Mouse (Mus musculus) embryonic facial prominence, embryonic 14.5 days (tissue): Measurements from ENCODE around the gene Slc39a7. TPM values are rescaled to one million over a fixed set of nuclear protein-coding genes. Genes with fewer than 3 reads are reported as not detected.

Source experiments
- ATAC-seq: fragments of 200-750 bp; cut with Nextera tagmentation; 2 replicates; pipeline ENCODE4 v1.8.0; 2017; ENCODE audit warnings: low read depth, moderate number of reproducible peaks, moderate TSS enrichment
- DNase-seq: peaks from one replicate; pipeline ENCODE4 v3.0.0-alpha.2; 2015; ENCODE audit warnings: low spot score
- H3K27ac ChIP-seq: fragments of 300-500 bp; sonication (generic); replicated peaks from 2 replicates; pipeline ENCODE4 v1.5.1; 2014; ENCODE audit warnings: low read depth, mild to moderate bottlenecking, low read length, moderate library complexity
- H3K27me3 ChIP-seq: fragments of 300-500 bp; sonication (generic); replicated peaks from 2 replicates; pipeline ENCODE4 v1.6.1; 2014; ENCODE audit warnings: low read length; ENCODE audit not compliant: control insufficient read depth, insufficient read depth
- H3K36me3 ChIP-seq: fragments of 300-500 bp; sonication (generic); 2 replicates; pipeline ENCODE4 v1.6.1; 2014; ENCODE audit warnings: low read length, mixed read lengths; ENCODE audit not compliant: control insufficient read depth, insufficient read depth
- H3K4me1 ChIP-seq: fragments of 300-500 bp; sonication (generic); 2 replicates; pipeline ENCODE4 v1.6.1; 2014; ENCODE audit warnings: antibody characterized with exemption, low read length; ENCODE audit not compliant: control insufficient read depth, insufficient read depth
- H3K4me2 ChIP-seq: fragments of 300-500 bp; sonication (generic); 2 replicates; pipeline ENCODE4 v1.6.1; 2014; ENCODE audit warnings: low read depth, mild to moderate bottlenecking, low read length, moderate library complexity, mixed read lengths
- H3K4me3 ChIP-seq: fragments of 300-500 bp; sonication (generic); 2 replicates; pipeline ENCODE4 v1.5.1; 2014; ENCODE audit warnings: low read depth, mild to moderate bottlenecking, low read length
- H3K9ac ChIP-seq: fragments of 300-500 bp; sonication (generic); 2 replicates; pipeline ENCODE4 v1.6.1; 2014; ENCODE audit warnings: low read depth, mild to moderate bottlenecking, low read length, moderate library complexity, mixed read lengths
- H3K9me3 ChIP-seq: fragments of 300-500 bp; sonication (generic); 2 replicates; pipeline ENCODE4 v1.6.1; 2016; ENCODE audit warnings: low read length; ENCODE audit not compliant: control insufficient read depth
- WGBS: fragments of 180-500 bp; shearing (Covaris S2); extraction: QIAGEN DNeasy Blood & Tissue Kit; methylation state at CpG from one replicate; pipeline ENCODE4 v1.1.7; 2014; 5-methylcytosine and 5-hydroxymethylcytosine counted together
- polyA plus RNA-seq: library from polyadenylated mRNA; unstranded; fragments of >200 nt; fragmentation: Nextera tagmentation; extraction: Ambion mirVana; gene quantifications from 2 replicates; pipeline ENCODE4 v1.2.1, GENCODE M21; 2014

Slc39a7 gene
- polyA plus RNA-seq, result 118 and 125 TPM in 2 replicates

GRCm38 (mm10) chr17:34031465-34032173, at the start of gene Slc39a7, which contains the start of gene Rxrb:
Gene Slc39a7, minus strand, starts transcription at chr17:34031682.
Gene Rxrb, plus strand, starts transcription at chr17:34031812.
- WGBS, result 0% methylated on average over 14 of the region's 88 CpGs
- peak within 1 kb of the TSS; percentile 88 for H3K4me3 ChIP-seq
- peaks cover 53% of the 10 kb centered on the region for H3K36me3 ChIP-seq
- H3K4me2 ChIP-seq, result peak within 1 kb of the TSS; percentile 98
- no peaks in the 10 kb centered on the region for H3K27me3 ChIP-seq
- no peaks in the 10 kb centered on the region for H3K9me3 ChIP-seq
- peak within 1 kb of the TSS; percentile 95 for H3K27ac ChIP-seq
- peak; percentile 80 for ATAC-seq
- DNase-seq, result peak; percentile 98
- peaks cover 31% of the 10 kb centered on the region for H3K4me1 ChIP-seq
- peak within 1 kb of the TSS; percentile 95 for H3K9ac ChIP-seq

GRCm38 (mm10) chr17:34079621-34080020, 48.1 kb upstream of the Slc39a7 start:
- ATAC-seq (peak; percentile 75), DNase-seq (peak; percentile 83)
- H3K4me3 ChIP-seq, result no peak overlapping the region
- H3K4me2 ChIP-seq, result no peak overlapping the region
- no peak overlapping the region for H3K27ac ChIP-seq
- no peaks in the 10 kb centered on the region for H3K36me3 ChIP-seq
- no peaks in the 10 kb centered on the region for H3K9me3 ChIP-seq
- 16% methylated on average over 5 of the region's 5 CpGs for WGBS
- H3K9ac ChIP-seq, result no peak overlapping the region
- H3K27me3 ChIP-seq, result peaks cover 12% of the 10 kb centered on the region
- no peaks in the 10 kb centered on the region for H3K4me1 ChIP-seq

DNA sequence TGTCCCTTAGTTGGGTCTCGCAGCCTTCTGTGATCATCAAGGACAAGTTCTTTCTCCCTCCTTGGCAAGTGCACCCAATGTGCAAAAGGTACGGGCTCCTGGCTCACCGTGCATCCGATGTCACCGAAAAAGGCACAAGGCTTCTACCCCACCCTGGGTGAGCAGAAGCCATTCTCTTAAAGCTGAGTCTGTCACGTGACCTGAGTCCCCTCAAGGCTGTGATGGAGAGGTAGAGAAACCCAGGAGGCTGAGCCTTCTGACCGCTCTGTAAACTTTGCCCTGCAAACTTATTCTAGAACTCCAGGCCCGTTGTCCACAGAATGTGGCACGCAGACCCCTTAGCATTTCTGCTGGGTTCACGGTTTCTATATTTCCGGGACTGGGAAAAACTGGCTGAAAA, 47.5 kb upstream of the Slc39a7 start:
- Histone ChIP-seq H3K4me2 (no peak overlapping the region), H3K4me1 (no peaks in the 10 kb centered on the region), H3K27ac (no peak overlapping the region), H3K4me3 (no peak overlapping the region), H3K27me3 (peaks cover 12% of the 10 kb centered on the region), H3K9me3 (no peaks in the 10 kb centered on the region), H3K9ac (no peak overlapping the region), H3K36me3 (no peaks in the 10 kb centered on the region)
- 91% methylated on average over 11 of the region's 11 CpGs for WGBS
- DNase-seq, result no peak
- no peak for ATAC-seq

DNA sequence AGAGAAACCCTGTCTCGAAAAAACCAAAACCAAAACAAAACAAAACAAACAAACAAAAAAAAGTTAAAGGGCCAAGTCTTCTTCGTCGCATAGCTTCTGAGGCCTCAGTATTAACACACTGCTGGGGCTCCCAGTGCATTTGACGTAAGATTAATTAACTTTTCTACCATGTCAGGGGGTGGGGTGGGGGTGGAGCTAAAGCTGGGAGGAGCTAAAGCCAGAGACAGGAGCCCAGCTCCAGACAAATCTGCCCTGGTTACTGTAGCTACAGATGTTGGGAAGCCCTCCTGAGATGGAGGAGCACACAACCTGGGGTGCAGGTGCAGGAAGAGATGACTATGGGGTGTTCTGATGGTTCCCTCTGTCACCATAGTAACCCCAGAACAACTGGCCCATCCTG, 46.7 kb upstream of the Slc39a7 start:
- 68% methylated on average over 4 of the region's 4 CpGs for WGBS
- no peak overlapping the region for H3K9ac ChIP-seq
- H3K9me3 ChIP-seq, result no peaks in the 10 kb centered on the region
- no peak overlapping the region for H3K4me3 ChIP-seq
- ATAC-seq, result no peak
- no peak for DNase-seq
- no peak overlapping the region for H3K4me2 ChIP-seq
- H3K27ac ChIP-seq, result no peak overlapping the region
- H3K4me1 ChIP-seq, result no peaks in the 10 kb centered on the region
- H3K36me3 ChIP-seq, result no peaks in the 10 kb centered on the region
- H3K27me3 ChIP-seq, result peaks cover 12% of the 10 kb centered on the region

GRCm38 (mm10) chr17:34077549-34077948, 46.1 kb upstream of the Slc39a7 start:
- no peak overlapping the region for H3K4me3 ChIP-seq
- no peak overlapping the region for H3K27ac ChIP-seq
- no peak overlapping the region for H3K9ac ChIP-seq
- no peaks in the 10 kb centered on the region for H3K36me3 ChIP-seq
- H3K9me3 ChIP-seq, result no peaks in the 10 kb centered on the region
- ATAC-seq (no peak), DNase-seq (peak; percentile 80)
- peaks cover 12% of the 10 kb centered on the region for H3K27me3 ChIP-seq
- WGBS, result 1% methylated on average over 9 of the region's 9 CpGs
- no peaks in the 10 kb centered on the region for H3K4me1 ChIP-seq
- H3K4me2 ChIP-seq, result no peak overlapping the region

DNA sequence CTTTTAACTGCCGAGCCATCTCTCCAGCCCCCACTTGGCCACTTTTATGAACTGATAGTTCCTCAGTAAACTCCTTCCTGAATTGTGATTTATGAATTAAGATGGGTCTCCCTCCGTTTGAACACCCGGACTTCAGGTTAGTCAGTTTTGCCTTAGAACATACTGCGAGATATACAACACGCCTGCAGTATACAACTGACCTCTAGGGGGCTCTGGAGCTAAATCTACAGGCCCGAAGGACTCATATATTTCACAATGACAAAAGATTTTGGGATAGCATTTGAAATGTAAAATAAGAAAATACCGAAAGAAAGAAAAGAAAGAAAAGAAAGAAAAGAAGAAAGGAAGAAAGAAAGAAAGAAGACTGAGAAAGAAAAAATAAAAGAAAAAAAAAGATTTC, 43.8 kb upstream of the Slc39a7 start:
- H3K4me3 ChIP-seq, result no peak overlapping the region
- H3K9me3 ChIP-seq, result no peaks in the 10 kb centered on the region
- ATAC-seq (no peak), DNase-seq (peak; percentile 41)
- no peak overlapping the region for H3K9ac ChIP-seq
- WGBS, result 46% methylated on average over 7 of the region's 7 CpGs
- H3K27me3 ChIP-seq, result peaks cover 12% of the 10 kb centered on the region
- H3K4me1 ChIP-seq, result no peaks in the 10 kb centered on the region
- no peaks in the 10 kb centered on the region for H3K36me3 ChIP-seq
- H3K27ac ChIP-seq, result no peak overlapping the region
- no peak overlapping the region for H3K4me2 ChIP-seq

GRCm38 (mm10) chr17:34072091-34072490, 40.6 kb upstream of the Slc39a7 start:
- no peak for DNase-seq
- H3K4me2 ChIP-seq, result no peak overlapping the region
- H3K27me3 ChIP-seq, result peaks cover 9% of the 10 kb centered on the region
- no peaks in the 10 kb centered on the region for H3K36me3 ChIP-seq
- WGBS, result 74% methylated on average over 5 of the region's 5 CpGs
- no peak for ATAC-seq
- H3K4me1 ChIP-seq, result no peaks in the 10 kb centered on the region
- H3K27ac ChIP-seq, result no peak overlapping the region
- H3K9me3 ChIP-seq, result no peaks in the 10 kb centered on the region
- no peak overlapping the region for H3K4me3 ChIP-seq
- no peak overlapping the region for H3K9ac ChIP-seq

- H3K4me3 ChIP-seq, result no peak overlapping the region
- no peaks in the 10 kb centered on the region for H3K9me3 ChIP-seq
- DNase-seq, result peak; percentile 19
- H3K9ac ChIP-seq, result no peak overlapping the region
- ATAC-seq, result 0 out of 2 replicates have a peak, but pooled peaks have one; percentile 39
- H3K36me3 ChIP-seq, result 0 out of 2 replicates have a peak, but pooled peaks cover 3% of the 10 kb centered on the region
- no peaks in the 10 kb centered on the region for H3K4me1 ChIP-seq
- H3K4me2 ChIP-seq, result no peak overlapping the region
- 51% methylated on average over 3 of the region's 3 CpGs for WGBS
- H3K27me3 ChIP-seq, result no peaks in the 10 kb centered on the region
- H3K27ac ChIP-seq, result no peak overlapping the region
Observed at GRCm38 (mm10) chr17:34068864-34069263, 37.4 kb upstream of the Slc39a7 start.

GRCm38 (mm10) chr17:34057224-34057623, 25.7 kb upstream of the Slc39a7 start:
- no peak overlapping the region for H3K4me3 ChIP-seq
- 72% methylated on average over 7 of the region's 7 CpGs for WGBS
- no peak for ATAC-seq

More at GRCm38 (mm10) chr17:34057224-34057623, 25.7 kb upstream of the Slc39a7 start:
- Histone ChIP-seq H3K9ac (no peak overlapping the region), H3K9me3 (no peaks in the 10 kb centered on the region), H3K27me3 (no peaks in the 10 kb centered on the region), H3K4me2 (no peak overlapping the region), H3K4me1 (no peaks in the 10 kb centered on the region), H3K36me3 (no peaks in the 10 kb centered on the region; the same call in 1 of the 2 replicates), H3K27ac (no peak overlapping the region)
- DNase-seq, result no peak
